Mouse (Mus musculus) effector memory CD4-positive, alpha-beta T cell, adult 5 months (primary cell): ENCODE data around the gene Car4. TPM values are rescaled to one million over a fixed set of nuclear protein-coding genes. Genes with fewer than 3 reads are reported as not detected.

Source experiments
- polyA plus RNA-seq: library from polyadenylated mRNA; unstranded; fragments of 100-300 nt; shearing (Covaris generic); gene quantifications from one replicate; pipeline ENCODE4 v1.2.1, GENCODE M21; 2017

Gene Car4
- not detected for polyA plus RNA-seq

GRCm38 (mm10) chr11:84957591-84958270 lies at the start of gene Car4:
Car4 (plus strand) TSS chr11:84957786.

GRCm38 (mm10) chr11:84916053-84916702 lies 41.4 kb upstream of the Car4 start, which contains the start of gene Znhit3:
Znhit3 (minus strand) TSS chr11:84916366.

Other genes with a start within 250 kb of the Car4 start
- gene Mrm1, start 138.3 kb upstream of the Car4 start, polyA plus RNA-seq = 27.5 TPM
- gene Dhrs11, start 128.8 kb upstream of the Car4 start, polyA plus RNA-seq = 26.4 TPM
- 124 TPM for gene Ggnbp2, start 87.0 kb upstream of the Car4 start, polyA plus RNA-seq
- 1.8 TPM for gene Myo19, start 77.6 kb upstream of the Car4 start, polyA plus RNA-seq
- 2.2 TPM for gene Pigw, start 77.5 kb upstream of the Car4 start, polyA plus RNA-seq
- 25.4 TPM for gene Znhit3, start 41.4 kb upstream of the Car4 start, polyA plus RNA-seq
- gene Usp32, start 182.4 kb downstream of the Car4 start, polyA plus RNA-seq = 19.0 TPM
- not detected for gene 1700125H20Rik, start 212.6 kb downstream of the Car4 start, polyA plus RNA-seq